Mouse (Mus musculus) liver, embryonic 11.5 days (tissue): ENCODE results near the gene Herpud2. TPM values are rescaled to one million over a fixed set of nuclear protein-coding genes. Genes with fewer than 3 reads are reported as not detected.

ENCODE experiments used
- ATAC-seq: fragments of 200-750 bp; cut with Nextera tagmentation; replicated peaks from 2 replicates; pipeline ENCODE4 v1.8.0; 2017; ENCODE audit warnings: moderate number of reproducible peaks, mild to moderate bottlenecking, moderate TSS enrichment, moderate library complexity; ENCODE audit not compliant: low FRiP score
- DNase-seq: peaks from one replicate; pipeline ENCODE4 v3.0.0-alpha.2; 2017; ENCODE audit warnings: low spot score
- H3K27ac ChIP-seq: fragments of 300-500 bp; sonication (generic); 2 replicates; pipeline ENCODE4 v1.5.1; 2014; ENCODE audit warnings: mild to moderate bottlenecking, low read depth, low read length, control low read depth
- H3K27me3 ChIP-seq: fragments of 300-500 bp; sonication (generic); replicated peaks from 2 replicates; pipeline ENCODE4 v1.6.1; 2014; ENCODE audit warnings: low read length, mixed read lengths; ENCODE audit not compliant: control insufficient read depth, insufficient read depth
- H3K36me3 ChIP-seq: fragments of 300-500 bp; sonication (generic); 2 replicates; pipeline ENCODE4 v1.6.1; 2014; ENCODE audit warnings: mild to moderate bottlenecking, low read length, moderate library complexity, mixed read lengths; ENCODE audit not compliant: control insufficient read depth, insufficient read depth
- H3K4me1 ChIP-seq: fragments of 300-500 bp; sonication (generic); replicated peaks from 2 replicates; pipeline ENCODE4 v1.6.1; 2014; ENCODE audit warnings: low read length, mixed read lengths; ENCODE audit not compliant: control insufficient read depth, insufficient read depth
- H3K4me2 ChIP-seq: fragments of 300-500 bp; sonication (generic); 2 replicates; pipeline ENCODE4 v1.6.1; 2014; ENCODE audit warnings: mild to moderate bottlenecking, control low read depth, moderate library complexity
- H3K4me3 ChIP-seq: fragments of 300-500 bp; sonication (generic); 2 replicates; pipeline ENCODE4 v1.5.1; 2014; ENCODE audit warnings: low read depth, low read length, control low read depth
- H3K9ac ChIP-seq: fragments of 300-500 bp; sonication (generic); 2 replicates; pipeline ENCODE4 v1.6.1; 2014; ENCODE audit warnings: low read depth, low read length, control low read depth
- H3K9me3 ChIP-seq: fragments of 300-500 bp; sonication (generic); 2 replicates; pipeline ENCODE4 v1.6.1; 2016; ENCODE audit warnings: low read length, inconsistent platforms, mixed read lengths; ENCODE audit not compliant: control insufficient read depth
- WGBS: fragments of 180-500 bp; shearing (Covaris S2); extraction: QIAGEN DNeasy Blood & Tissue Kit; methylation state at CpG from one replicate; pipeline ENCODE4 v1.1.7; 2014; 5-methylcytosine and 5-hydroxymethylcytosine counted together
- polyA plus RNA-seq: library from polyadenylated mRNA; unstranded; fragments of >200 nt; fragmentation: Nextera tagmentation; extraction: Ambion mirVana; gene quantifications from 2 replicates; pipeline ENCODE4 v1.2.1, GENCODE M21; 2014

The Herpud2 gene
- polyA plus RNA-seq, 1 experiment from 2014 or later: 23.2 TPM

DNA sequence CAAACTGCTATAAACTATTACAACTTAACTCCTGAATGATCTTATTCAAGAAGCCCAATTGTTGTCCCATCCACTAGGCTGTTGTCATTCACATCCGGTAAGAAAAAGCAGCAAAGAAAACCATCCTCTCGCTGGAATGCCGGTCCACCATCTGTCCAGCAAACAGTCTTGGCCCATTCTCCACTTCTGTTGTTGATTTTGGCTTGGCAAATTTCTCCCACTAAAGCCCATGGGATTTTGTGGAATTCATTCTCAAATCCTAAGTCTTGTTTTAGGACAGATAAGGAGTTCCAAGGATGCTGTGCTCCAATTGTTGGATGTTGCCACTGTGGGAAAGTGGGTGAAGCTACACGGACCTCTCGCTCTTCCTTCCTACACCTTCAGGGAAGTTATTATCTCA lies 25.6 kb upstream of the Herpud2 start:
- DNase-seq (no peak), ATAC-seq (no peak)
- Histone ChIP-seq H3K4me1 (peaks cover 12% of the 10 kb centered on the region), H3K27me3 (no peaks in the 10 kb centered on the region), H3K4me2 (no peak overlapping the region), H3K9ac (no peak overlapping the region), H3K27ac (no peak overlapping the region), H3K36me3 (no peaks in the 10 kb centered on the region), H3K4me3 (no peak overlapping the region), H3K9me3 (no peaks in the 10 kb centered on the region)
- 86% methylated on average over 5 of the region's 5 CpGs for WGBS

- no peak overlapping the region for H3K4me3 ChIP-seq
- H3K4me1 ChIP-seq: peaks cover 12% of the 10 kb centered on the region
- no peak overlapping the region for H3K4me2 ChIP-seq
- 82% methylated on average over 1 of the region's 1 CpGs for WGBS
- DNase-seq (no peak), ATAC-seq (no peak)
- no peaks in the 10 kb centered on the region for H3K27me3 ChIP-seq
- no peak overlapping the region for H3K9ac ChIP-seq
- no peaks in the 10 kb centered on the region for H3K36me3 ChIP-seq
- no peaks in the 10 kb centered on the region for H3K9me3 ChIP-seq
- H3K27ac ChIP-seq: no peak overlapping the region
Observed at GRCm38 (mm10) chr9:25176562-25176961, 24.9 kb upstream of the Herpud2 start.

GRCm38 (mm10) chr9:25175978-25176377 lies 24.4 kb upstream of the Herpud2 start:
- WGBS: 83% methylated on average over 6 of the region's 6 CpGs
- H3K9me3 ChIP-seq: no peaks in the 10 kb centered on the region
- H3K27me3 ChIP-seq: no peaks in the 10 kb centered on the region
- no peak overlapping the region for H3K27ac ChIP-seq
- no peaks in the 10 kb centered on the region for H3K36me3 ChIP-seq
- H3K4me2 ChIP-seq: no peak overlapping the region
- no peak overlapping the region for H3K9ac ChIP-seq
- H3K4me1 ChIP-seq: peaks cover 12% of the 10 kb centered on the region
- H3K4me3 ChIP-seq: no peak overlapping the region
- no peak for DNase-seq
- no peak for ATAC-seq

DNA sequence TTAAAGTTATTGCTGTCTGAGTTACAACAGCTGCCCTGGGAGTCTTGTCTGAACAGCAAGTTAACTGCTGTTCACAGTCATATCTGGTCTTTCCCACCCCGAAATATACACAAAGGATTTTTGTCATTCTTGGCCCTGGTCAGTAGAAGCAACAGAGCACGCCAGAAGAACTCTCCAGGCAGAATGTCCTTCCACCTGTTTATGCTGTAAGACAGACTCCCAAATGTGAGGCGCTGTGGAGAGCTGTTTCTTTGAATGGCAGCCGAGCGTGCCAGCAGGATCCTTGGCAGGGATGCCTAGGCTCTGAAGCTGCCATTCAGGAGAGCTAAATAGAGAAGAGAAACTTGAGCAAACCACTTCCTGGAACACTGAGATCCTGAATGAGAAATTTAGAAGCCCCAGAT lies 23.4 kb upstream of the Herpud2 start:
- Histone ChIP-seq H3K27ac (no peak overlapping the region), H3K4me3 (no peak overlapping the region), H3K4me2 (no peak overlapping the region), H3K9me3 (no peaks in the 10 kb centered on the region), H3K36me3 (no peaks in the 10 kb centered on the region), H3K4me1 (peaks cover 12% of the 10 kb centered on the region), H3K27me3 (no peaks in the 10 kb centered on the region), H3K9ac (no peak overlapping the region)
- ATAC-seq (no peak), DNase-seq (no peak)
- WGBS: 67% methylated on average over 5 of the region's 5 CpGs

- DNase-seq: no peak
- H3K4me3 ChIP-seq: no peak overlapping the region
- H3K27ac ChIP-seq: no peak overlapping the region
Observed at GRCm38 (mm10) chr9:25174614-25175013, 23.0 kb upstream of the Herpud2 start.

DNA sequence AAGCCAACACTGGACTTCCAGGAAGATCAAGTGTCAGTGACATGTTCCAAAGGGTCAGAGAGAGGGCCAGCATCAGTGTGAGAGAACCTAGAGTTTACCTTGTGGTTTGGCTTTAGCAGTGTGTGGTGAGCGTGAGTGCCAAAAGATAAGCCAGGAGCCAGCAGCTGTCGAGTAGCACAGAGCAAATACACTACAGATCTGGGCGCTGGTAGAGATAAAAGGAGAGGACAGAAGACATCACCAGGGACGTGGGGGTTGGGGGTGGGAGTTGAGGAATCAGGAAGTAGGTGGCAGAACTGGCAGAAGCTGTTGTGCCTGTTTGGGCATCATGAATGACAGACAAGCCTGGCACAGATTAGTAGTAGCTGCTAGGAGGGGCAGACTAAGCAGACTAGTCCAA lies 21.6 kb upstream of the Herpud2 start:
- peaks cover 12% of the 10 kb centered on the region for H3K4me1 ChIP-seq
- no peaks in the 10 kb centered on the region for H3K36me3 ChIP-seq
- H3K9ac ChIP-seq: no peak overlapping the region
- DNase-seq (peak; percentile 51), ATAC-seq (peak; percentile 93)
- 8% methylated on average over 4 of the region's 4 CpGs for WGBS
- no peaks in the 10 kb centered on the region for H3K27me3 ChIP-seq
- H3K27ac ChIP-seq: peak overlapping the region; percentile 43; the same call in 1 of the 2 replicates
- H3K9me3 ChIP-seq: no peaks in the 10 kb centered on the region
- no peak overlapping the region for H3K4me3 ChIP-seq
- peak overlapping the region; percentile 36 for H3K4me2 ChIP-seq

More at GRCm38 (mm10) chr9:25174614-25175013, 23.0 kb upstream of the Herpud2 start:
- H3K27me3 ChIP-seq: no peaks in the 10 kb centered on the region
- no peak for ATAC-seq
- H3K4me1 ChIP-seq: peaks cover 12% of the 10 kb centered on the region
- no peaks in the 10 kb centered on the region for H3K36me3 ChIP-seq
- no peak overlapping the region for H3K9ac ChIP-seq
- no peaks in the 10 kb centered on the region for H3K9me3 ChIP-seq
- 69% methylated on average over 5 of the region's 5 CpGs for WGBS
- no peak overlapping the region for H3K4me2 ChIP-seq

- Histone ChIP-seq H3K36me3 (no peaks in the 10 kb centered on the region), H3K9me3 (no peaks in the 10 kb centered on the region), H3K9ac (no peak overlapping the region), H3K27ac (no peak overlapping the region), H3K4me2 (no peak overlapping the region), H3K27me3 (no peaks in the 10 kb centered on the region), H3K4me1 (peaks cover 12% of the 10 kb centered on the region), H3K4me3 (no peak overlapping the region)
- DNase-seq: no peak
- ATAC-seq: no peak
Observed at GRCm38 (mm10) chr9:25169626-25170025, 18.0 kb upstream of the Herpud2 start.

DNA sequence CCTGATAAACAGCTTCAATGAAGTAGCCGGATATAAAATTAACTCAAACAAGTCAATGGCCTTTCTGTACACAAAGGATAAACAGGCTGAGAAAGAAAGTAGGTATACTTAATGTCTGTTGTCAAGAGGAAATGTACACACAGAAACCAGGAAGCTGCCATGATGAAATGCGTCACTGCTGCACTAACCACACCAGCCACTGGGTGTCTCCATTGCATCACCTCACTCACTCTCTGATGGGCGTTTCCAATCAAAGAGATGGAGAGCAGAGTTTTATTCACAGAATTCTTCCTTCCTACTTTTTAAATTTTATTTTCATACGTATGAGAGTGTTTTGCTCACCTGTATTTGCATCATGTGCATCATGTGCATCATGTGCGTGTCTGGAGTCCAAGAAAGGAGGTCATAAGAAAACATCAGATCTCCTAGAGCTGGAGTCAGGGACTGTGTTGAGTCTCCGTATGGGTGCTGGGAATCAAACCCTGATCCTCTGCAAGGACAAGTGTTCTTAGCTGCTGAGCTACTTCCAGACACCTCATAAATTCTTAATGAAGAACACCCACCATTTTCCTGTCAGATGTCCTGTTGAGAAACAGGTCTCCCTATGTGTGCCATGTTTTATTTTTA lies 16.0 kb upstream of the Herpud2 start:
- no peaks in the 10 kb centered on the region; the same call in 1 of the 2 replicates for H3K4me1 ChIP-seq
- H3K9ac ChIP-seq: no peak overlapping the region
- DNase-seq (peak; percentile 56), ATAC-seq (peak; percentile 64; the same call in 1 of the 2 replicates)
- no peaks in the 10 kb centered on the region for H3K36me3 ChIP-seq
- H3K27ac ChIP-seq: no peak overlapping the region
- H3K9me3 ChIP-seq: no peaks in the 10 kb centered on the region
- no peak overlapping the region for H3K4me2 ChIP-seq
- H3K27me3 ChIP-seq: no peaks in the 10 kb centered on the region
- H3K4me3 ChIP-seq: no peak overlapping the region
- 30% methylated on average over 6 of the region's 6 CpGs for WGBS

- H3K27ac ChIP-seq: no peak overlapping the region
- no peak overlapping the region for H3K4me3 ChIP-seq
- DNase-seq (no peak), ATAC-seq (no peak)
- WGBS: 71% methylated on average over 4 of the region's 4 CpGs
- no peak overlapping the region for H3K9ac ChIP-seq
- H3K27me3 ChIP-seq: no peaks in the 10 kb centered on the region
- H3K4me1 ChIP-seq: no peaks in the 10 kb centered on the region
- H3K9me3 ChIP-seq: no peaks in the 10 kb centered on the region
- no peaks in the 10 kb centered on the region for H3K36me3 ChIP-seq
- no peak overlapping the region for H3K4me2 ChIP-seq
Observed at GRCm38 (mm10) chr9:25158218-25158617, 6.6 kb upstream of the Herpud2 start.
